Mouse (Mus musculus) embryonic facial prominence, embryonic 11.5 days (tissue): Measurements from ENCODE around the gene Mrpl48. TPM values are rescaled to one million over a fixed set of nuclear protein-coding genes. Genes with fewer than 3 reads are reported as not detected.

ENCODE experiments used
- ATAC-seq: fragments of 200-750 bp; cut with Nextera tagmentation; replicated peaks from 2 replicates; pipeline ENCODE4 v1.8.0; 2017; ENCODE audit warnings: low read depth; ENCODE audit not compliant: insufficient number of reproducible peaks, low FRiP score, low TSS enrichment
- DNase-seq: peaks from one replicate; pipeline ENCODE4 v3.0.0-alpha.2; 2015; ENCODE audit warnings: low spot score
- H3K27ac ChIP-seq: fragments of 300-500 bp; sonication (generic); replicated peaks from 2 replicates; pipeline ENCODE4 v1.5.1; 2014; ENCODE audit warnings: mild to moderate bottlenecking, low read depth, low read length, control low read depth
- H3K27me3 ChIP-seq: fragments of 300-500 bp; sonication (generic); 2 replicates; pipeline ENCODE4 v1.6.1; 2014; ENCODE audit warnings: mild to moderate bottlenecking, low read length, moderate library complexity, mixed read lengths; ENCODE audit not compliant: control insufficient read depth, insufficient read depth
- H3K36me3 ChIP-seq: fragments of 300-500 bp; sonication (generic); replicated peaks from 2 replicates; pipeline ENCODE4 v1.6.1; 2014; ENCODE audit warnings: low read depth, mild to moderate bottlenecking, low read length, moderate library complexity, mixed read lengths; ENCODE audit not compliant: control insufficient read depth, insufficient read depth
- H3K4me1 ChIP-seq: fragments of 300-500 bp; sonication (generic); 2 replicates; pipeline ENCODE4 v1.6.1; 2014; ENCODE audit warnings: low read length, mixed read lengths; ENCODE audit not compliant: control insufficient read depth, insufficient read depth
- H3K4me2 ChIP-seq: fragments of 300-500 bp; sonication (generic); 2 replicates; pipeline ENCODE4 v1.6.1; 2014; ENCODE audit warnings: low read depth, mild to moderate bottlenecking, control low read depth, low read length, moderate library complexity
- H3K4me3 ChIP-seq: fragments of 300-500 bp; sonication (generic); 2 replicates; pipeline ENCODE4 v1.5.1; 2014; ENCODE audit warnings: low read depth, low read length, control low read depth
- H3K9ac ChIP-seq: fragments of 300-500 bp; sonication (generic); replicated peaks from 2 replicates; pipeline ENCODE4 v1.6.1; 2014; ENCODE audit warnings: mild to moderate bottlenecking, control low read depth, low read length
- H3K9me3 ChIP-seq: fragments of 300-500 bp; sonication (generic); replicated peaks from 2 replicates; pipeline ENCODE4 v1.6.1; 2016; ENCODE audit warnings: mild to moderate bottlenecking, low read length, inconsistent platforms, mixed read lengths; ENCODE audit not compliant: control insufficient read depth
- WGBS: fragments of 180-500 bp; shearing (Covaris S2); extraction: QIAGEN DNeasy Blood & Tissue Kit; methylation state at CpG from one replicate; pipeline ENCODE4 v1.1.7; 2014; 5-methylcytosine and 5-hydroxymethylcytosine counted together
- polyA plus RNA-seq: library from polyadenylated mRNA; unstranded; fragments of >200 nt; fragmentation: Nextera tagmentation; extraction: Ambion mirVana; gene quantifications from 2 replicates; pipeline ENCODE4 v1.2.1, GENCODE M21; 2014

Mrpl48 gene
- polyA plus RNA-seq, 1 experiment from 2014 or later: 66.7 TPM

DNA sequence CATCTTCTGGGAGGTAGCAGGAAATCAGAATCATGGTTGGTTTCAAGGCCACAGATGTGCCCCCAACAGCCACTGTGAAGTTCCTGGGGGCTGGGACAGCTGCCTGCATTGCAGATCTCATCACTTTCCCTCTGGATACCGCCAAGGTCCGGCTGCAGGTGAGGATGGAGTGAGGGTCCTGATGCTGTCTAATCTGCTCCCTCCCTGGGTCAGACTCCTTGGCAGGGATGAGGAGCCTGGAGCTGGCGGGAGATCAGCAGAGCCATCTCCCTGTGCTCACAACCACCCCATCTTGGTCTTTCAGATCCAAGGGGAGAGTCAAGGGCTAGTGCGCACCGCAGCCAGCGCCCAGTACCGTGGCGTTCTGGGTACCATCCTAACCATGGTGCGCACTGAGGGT lies 111.3 kb downstream of the Mrpl48 start:
- H3K9me3 ChIP-seq: no peaks in the 10 kb centered on the region
- no peaks in the 10 kb centered on the region for H3K27me3 ChIP-seq
- H3K36me3 ChIP-seq: peaks cover 3% of the 10 kb centered on the region; the same call in 1 of the 2 replicates
- no peak for DNase-seq
- no peak overlapping the region for H3K4me2 ChIP-seq
- H3K4me3 ChIP-seq: no peak overlapping the region
- H3K9ac ChIP-seq: no peak overlapping the region
- WGBS: 95% methylated on average over 9 of the region's 9 CpGs
- peaks cover 10% of the 10 kb centered on the region for H3K4me1 ChIP-seq
- no peak overlapping the region for H3K27ac ChIP-seq
- no peak for ATAC-seq

DNA sequence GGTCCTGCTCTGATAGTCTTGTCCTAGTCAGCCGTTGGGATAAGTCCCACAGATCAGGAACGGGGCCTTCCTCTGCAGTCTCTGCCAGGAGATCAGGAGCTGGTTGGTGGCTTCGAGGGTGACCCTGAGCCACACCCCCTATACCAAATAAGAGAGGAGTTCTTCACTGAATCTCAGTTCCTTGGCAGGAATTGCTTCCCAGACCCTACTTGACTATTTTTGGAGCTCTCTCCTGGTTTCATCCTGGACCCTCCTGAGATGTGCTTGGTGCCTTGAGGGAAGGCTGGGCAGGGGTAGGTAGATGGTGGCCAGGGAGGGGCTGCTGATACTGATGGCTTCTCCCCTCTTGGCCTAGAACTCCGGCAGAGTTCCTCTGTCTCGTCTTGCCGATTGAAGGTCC lies 111.7 kb downstream of the Mrpl48 start:
- ATAC-seq: no peak
- Histone ChIP-seq H3K9me3 (no peaks in the 10 kb centered on the region), H3K36me3 (peaks cover 3% of the 10 kb centered on the region; the same call in 1 of the 2 replicates), H3K27ac (no peak overlapping the region), H3K4me2 (no peak overlapping the region; the same call in 1 of the 2 replicates), H3K9ac (no peak overlapping the region), H3K4me3 (no peak overlapping the region), H3K4me1 (peaks cover 10% of the 10 kb centered on the region), H3K27me3 (no peaks in the 10 kb centered on the region)
- DNase-seq: no peak
- WGBS: 78% methylated on average over 6 of the region's 6 CpGs

Other genes with a start within 250 kb of the Mrpl48 start
- 32.4 and 32.8 TPM in 2 replicates for gene C2cd3, start 236.1 kb downstream of the Mrpl48 start, polyA plus RNA-seq
- 68.9 and 69.9 TPM in 2 replicates for gene Ppme1, start 236.0 kb downstream of the Mrpl48 start, polyA plus RNA-seq
- not detected in 2 replicates for gene Ucp3, start 135.3 kb downstream of the Mrpl48 start, polyA plus RNA-seq
- gene Ucp2, start 115.0 kb downstream of the Mrpl48 start, polyA plus RNA-seq: 98.4 and 108 TPM in 2 replicates
- gene Dnajb13, start 93.3 kb downstream of the Mrpl48 start, polyA plus RNA-seq: 0.07 and 0.60 TPM in 2 replicates
- gene Coa4, start 71.2 kb downstream of the Mrpl48 start, polyA plus RNA-seq: 15.5 and 19.5 TPM in 2 replicates
- 156 and 171 TPM in 2 replicates for gene Rab6a, start 891 bp downstream of the Mrpl48 start, polyA plus RNA-seq
- gene Plekhb1, start 54.1 kb upstream of the Mrpl48 start, polyA plus RNA-seq: 4.1 and 5.5 TPM in 2 replicates
- 30.7 and 32.6 TPM in 2 replicates for gene Fam168a, start 98.3 kb upstream of the Mrpl48 start, polyA plus RNA-seq